Mouse (Mus musculus): ENCODE data around the gene Lpcat4.
"Not testable (repeated sequence)": the region's sequence is repeated elsewhere in the genome, so short reads cannot be mapped to it uniquely, and the experiment has no call there.

Lpcat4 gene

DNA sequence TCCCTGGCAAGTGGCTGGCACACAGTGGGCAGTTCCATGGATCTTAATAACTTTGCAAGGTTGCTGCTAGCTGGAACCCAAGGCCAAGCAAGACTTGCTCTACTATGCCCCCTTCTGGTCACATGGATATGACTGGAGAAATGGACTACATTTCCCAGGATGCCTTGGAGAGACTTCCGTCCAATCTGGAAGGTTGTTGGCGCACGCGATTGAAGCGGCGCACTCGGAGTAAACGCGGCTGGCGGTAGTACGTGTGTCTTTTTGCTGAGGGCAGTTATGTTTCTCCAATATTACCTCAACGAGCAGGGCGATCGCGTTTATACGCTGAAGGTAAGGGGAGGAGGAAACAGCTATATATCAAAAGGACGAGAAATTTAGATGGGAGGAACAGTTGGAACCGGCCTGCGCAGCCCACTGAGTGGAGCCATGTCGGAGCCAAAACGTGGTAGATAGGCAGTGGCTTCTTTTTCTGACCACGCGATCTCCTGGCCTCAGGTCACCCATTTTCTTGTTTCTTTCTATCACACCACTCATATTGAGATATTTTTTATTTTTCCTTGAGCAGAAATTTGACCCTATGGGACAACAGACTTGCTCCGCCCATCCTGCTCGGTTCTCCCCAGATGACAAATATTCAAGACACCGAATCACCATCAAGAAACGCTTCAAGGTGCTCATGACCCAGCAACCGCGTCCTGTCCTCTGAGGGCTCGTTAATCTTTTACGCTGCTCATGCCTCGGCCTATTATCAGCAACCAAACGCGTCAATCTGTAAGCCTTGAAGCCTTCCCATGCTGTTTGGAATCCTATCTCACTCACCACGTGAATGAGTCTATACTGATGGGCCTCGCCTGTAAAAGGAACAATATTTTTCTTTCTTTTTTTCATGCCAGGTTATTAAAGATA, 22.7 kb downstream of the Lpcat4 start, which contains the start of gene Nop10:
Gene Nop10, plus strand, starts transcription at position 179 of the 906 bp plus-strand sequence.
- peak; percentile 92 for DNase-seq

DNA sequence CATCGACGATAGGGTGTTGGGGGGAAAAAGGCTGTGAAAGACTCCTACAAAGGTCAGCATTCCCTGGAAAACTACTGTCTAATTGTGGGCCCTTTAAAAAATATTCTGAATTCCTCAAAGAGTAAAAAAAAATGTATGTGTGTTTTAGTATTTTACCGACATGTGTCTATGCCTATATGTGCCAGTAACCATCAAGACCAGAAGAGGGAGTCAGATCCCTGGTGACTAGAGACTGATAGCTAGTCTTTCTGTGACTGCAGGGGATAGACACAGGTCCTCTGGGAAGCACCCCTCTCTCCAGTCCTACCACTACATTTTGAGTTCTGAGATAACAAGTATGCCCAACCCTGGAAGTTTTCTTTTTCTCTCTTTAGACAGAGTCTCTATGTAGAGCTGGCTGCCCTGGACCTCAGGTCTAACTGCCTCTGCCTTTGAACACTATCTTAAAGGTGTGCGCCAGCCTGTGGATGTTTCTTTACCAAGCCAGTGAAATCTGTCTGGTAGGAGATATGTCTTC, 23.6 kb downstream of the Lpcat4 start:
- DNase-seq: no peak

DNA sequence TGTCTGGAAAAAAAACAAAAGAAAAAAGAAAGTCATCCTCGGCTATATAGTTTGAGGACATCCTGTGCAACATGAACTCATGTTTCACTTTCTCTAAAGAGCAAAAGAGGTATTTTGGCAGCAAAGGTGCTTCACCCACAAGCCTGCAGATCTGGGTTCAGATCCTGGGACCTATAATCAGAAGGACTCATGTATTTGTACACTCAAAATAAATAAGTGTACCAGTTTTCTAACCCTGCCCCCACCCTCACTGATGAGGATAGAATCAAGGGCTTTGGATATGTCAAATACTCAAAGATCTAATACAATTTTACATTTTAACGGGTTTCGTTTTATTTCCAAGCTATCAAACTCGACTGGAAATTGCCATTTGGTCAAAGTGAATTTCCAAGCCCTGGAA, 25.1 kb downstream of the Lpcat4 start:
- DNase-seq: no peak

DNA sequence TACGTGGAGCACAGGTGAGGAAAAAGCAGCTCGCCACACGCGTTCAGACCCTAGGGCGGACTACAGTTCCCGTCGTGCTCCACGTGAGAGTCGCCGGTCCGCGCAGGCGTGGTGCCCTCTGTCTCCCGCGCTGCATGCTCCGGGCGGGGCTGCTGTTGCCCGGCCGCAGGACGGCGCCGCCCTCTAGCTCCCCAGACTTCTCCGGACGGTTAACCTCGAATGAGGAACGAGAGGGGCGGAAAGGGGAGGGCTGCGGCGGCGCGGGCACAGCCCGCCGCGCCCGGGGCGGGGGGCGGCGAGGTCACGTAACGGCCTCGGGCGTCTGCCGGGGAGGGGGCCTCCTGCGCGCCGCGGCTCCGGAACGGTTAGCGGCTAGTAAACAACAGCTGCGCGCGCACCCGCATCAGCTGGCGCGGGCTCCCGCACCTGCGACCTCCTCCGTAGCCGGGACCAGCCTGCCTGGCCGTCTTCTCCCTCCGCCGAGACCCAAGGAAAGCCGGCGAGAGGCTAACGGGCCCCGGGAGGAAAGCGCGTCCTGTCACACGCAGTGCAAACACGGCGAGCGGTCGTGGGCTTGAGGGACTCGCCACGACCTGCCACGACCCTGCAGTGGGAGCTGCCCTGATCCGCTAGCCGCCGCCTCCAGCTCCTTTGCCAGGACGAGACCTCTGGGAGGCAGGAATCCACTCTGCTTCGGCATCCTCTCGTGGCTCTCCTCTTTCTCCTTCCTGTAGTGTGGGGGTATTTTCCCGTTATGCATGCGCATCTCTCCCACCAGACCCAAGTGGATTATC, 26.4 kb downstream of the Lpcat4 start, which contains the start of gene Slc12a6:
Gene Slc12a6, plus strand, starts transcription at position 378 of the 794 bp plus-strand sequence.
- DNase-seq: peak; percentile 95

DNA sequence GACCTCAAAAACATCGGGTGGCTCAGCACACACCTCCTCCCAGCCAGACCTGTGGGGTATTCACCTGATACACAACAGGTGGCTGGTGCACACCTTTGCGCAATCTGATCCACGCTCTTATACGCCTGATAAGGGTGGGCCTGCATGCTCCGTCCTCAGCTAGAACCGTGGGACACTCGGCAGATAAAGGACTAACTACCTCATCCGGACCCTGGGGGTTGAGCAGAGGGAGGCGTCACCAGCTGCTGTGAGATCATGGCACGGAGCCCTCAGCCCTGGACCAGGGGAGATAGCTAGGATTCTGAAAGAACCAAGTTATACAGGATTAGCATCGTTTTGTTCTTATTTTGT, 26.9 kb downstream of the Lpcat4 start, which contains the start of gene Gm21985:
Gene Gm21985, plus strand, starts transcription at position 73 of the 351 bp plus-strand sequence.
- DNase-seq: peak; percentile 75

DNA sequence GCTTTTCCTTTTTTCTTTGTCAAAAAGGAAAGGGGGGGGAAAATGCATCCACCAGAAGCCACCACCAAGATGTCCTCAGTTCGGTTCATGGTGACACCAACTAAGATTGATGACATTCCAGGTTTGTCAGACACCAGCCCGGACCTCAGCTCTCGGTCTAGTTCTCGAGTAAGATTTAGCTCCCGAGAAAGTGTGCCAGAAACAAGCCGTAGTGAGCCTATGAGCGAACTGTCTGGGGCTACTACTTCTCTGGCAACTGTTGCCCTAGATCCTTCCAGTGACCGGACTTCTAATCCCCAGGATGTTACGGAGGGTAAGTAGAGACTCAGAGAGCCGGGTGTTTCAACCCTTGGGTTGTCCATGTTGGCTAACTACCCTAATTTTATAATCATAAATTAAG, 27.5 kb downstream of the Lpcat4 start:
- DNase-seq: peak; percentile 50

- no peak for DNase-seq
Measured at GRCm38 (mm10) chr2:112267547-112268269, 28.4 kb downstream of the Lpcat4 start.

DNA sequence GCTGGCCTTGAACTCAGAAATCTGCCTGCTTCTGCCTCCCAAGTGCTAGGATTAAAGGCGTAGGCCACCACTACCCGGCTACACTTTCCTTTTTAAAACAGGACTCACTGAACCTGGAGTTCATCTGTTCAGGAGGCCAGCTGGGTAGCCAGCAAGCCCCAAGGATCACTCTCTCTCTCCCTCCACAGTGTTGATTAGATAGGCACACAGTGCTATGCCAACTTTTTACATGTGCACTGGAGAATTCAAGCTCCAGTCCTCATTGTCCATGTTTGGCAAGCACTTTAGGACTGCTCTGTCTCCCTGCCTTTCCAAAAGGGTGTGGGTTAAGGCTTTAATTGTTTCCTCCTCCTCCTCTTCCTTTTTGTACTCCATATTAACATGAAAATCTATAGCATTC, 30.7 kb downstream of the Lpcat4 start:
- no peak for DNase-seq

- DNase-seq: no peak
Measured at GRCm38 (mm10) chr2:112272909-112273308, 33.6 kb downstream of the Lpcat4 start.

GRCm38 (mm10) chr2:112273474-112273873, 34.2 kb downstream of the Lpcat4 start:
- no peak for DNase-seq

DNA sequence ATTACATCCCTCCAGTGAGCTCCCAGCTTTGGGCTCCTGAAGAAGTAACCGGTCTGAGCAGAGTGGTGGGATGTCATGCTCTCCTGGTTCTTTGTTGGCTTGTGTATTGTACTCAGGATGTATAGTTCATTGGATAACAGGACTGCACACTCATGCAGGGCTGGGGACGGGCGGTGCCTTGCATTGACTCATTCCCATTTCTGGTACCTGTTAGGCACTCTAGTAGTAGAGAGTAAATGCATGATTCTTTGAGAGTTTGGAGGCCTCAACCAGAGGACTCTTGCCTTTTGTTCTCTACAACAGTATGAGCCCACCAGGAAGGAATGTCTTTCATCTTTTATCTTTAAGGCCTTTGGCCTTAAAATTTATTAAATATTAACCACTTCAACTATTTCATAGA, 37.6 kb downstream of the Lpcat4 start:
- no peak for DNase-seq

DNA sequence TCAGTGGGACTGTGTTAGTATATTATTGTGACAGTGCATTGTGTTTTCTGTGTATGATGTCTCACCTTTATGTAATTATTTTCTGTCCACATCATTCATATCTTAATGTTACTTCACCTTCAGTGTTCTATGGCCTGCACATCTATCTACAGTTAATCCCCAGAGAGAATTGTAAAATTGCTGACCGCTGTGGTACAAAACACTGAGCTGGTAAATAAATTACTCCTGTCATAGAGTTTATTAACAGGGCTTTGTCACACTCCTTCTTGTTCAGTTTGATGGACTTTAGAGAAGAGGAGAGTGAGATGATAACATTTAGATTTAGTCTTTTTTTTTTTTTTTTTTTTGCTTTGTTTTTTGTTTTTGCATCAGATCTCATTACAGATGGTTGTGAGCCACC, 43.6 kb downstream of the Lpcat4 start:
- DNase-seq: no peak

GRCm38 (mm10) chr2:112284363-112285030, 45.2 kb downstream of the Lpcat4 start:
- no peak for DNase-seq

GRCm38 (mm10) chr2:112285031-112285390, 45.7 kb downstream of the Lpcat4 start:
- no peak for DNase-seq

- not testable (repeated sequence) for DNase-seq
Measured at GRCm38 (mm10) chr2:112286062-112286461, 46.8 kb downstream of the Lpcat4 start.

GRCm38 (mm10) chr2:112287059-112287458, 47.8 kb downstream of the Lpcat4 start:
- DNase-seq: no peak

- DNase-seq: no peak
Measured at GRCm38 (mm10) chr2:112289507-112289906, 50.2 kb downstream of the Lpcat4 start.

- DNase-seq: peak; percentile 28
Measured at GRCm38 (mm10) chr2:112292823-112293222, 53.6 kb downstream of the Lpcat4 start.

DNA sequence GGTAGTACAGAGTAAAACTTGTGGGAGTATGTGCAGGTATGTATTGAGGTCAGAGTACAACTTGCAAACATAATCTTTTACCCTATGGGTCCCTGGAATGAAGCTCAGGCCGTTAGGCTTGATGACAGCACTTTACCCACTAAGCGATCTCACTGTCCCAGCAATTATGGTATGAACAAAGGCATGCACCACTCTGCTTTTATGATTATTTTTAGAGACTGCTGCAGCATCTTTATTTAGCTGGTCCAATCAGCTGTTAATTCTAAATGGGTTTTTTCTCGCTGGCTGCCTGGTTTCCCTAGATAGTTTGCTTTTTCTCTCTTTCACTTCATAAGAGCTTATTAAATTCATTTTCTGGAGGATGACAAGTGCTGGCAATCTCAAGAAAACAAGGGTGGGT, 56.9 kb downstream of the Lpcat4 start:
- no peak for DNase-seq

All from cerebellum, adult 9-11 months (tissue).